Mouse (Mus musculus) gastrocnemius, postnatal 25 days (tissue): ENCODE data around the gene Wipf1. TPM values are rescaled to one million over a fixed set of nuclear protein-coding genes. Genes with fewer than 3 reads are reported as not detected.
A peak's percentile ranks its signal among the peaks of the same experiment; 100 is the strongest.
"Not testable (repeated sequence)": the region's sequence is repeated elsewhere in the genome, so short reads cannot be mapped to it uniquely, and the experiment has no call there.

Source experiments
- DNase-seq: peaks from one replicate; pipeline ENCODE4 v3.0.0; 2022
- total RNA-seq, 2 experiments: library from RNA; stranded (reverse); gene quantifications; 1 replicate in 1 of 2; 2 replicates in 1 of 2; pipeline ENCODE4 v1.2.3; 2021

Wipf1 gene
- total RNA-seq, 2 experiments from 2014 or later: 11.2 to 11.5 TPM

- DNase-seq: no peak
These were observed 21.6 kb downstream of the Wipf1 start for GRCm38 (mm10) chr2:73507886-73508285.

GRCm38 (mm10) chr2:73506337-73506736 lies 23.2 kb downstream of the Wipf1 start:
- not testable (repeated sequence) for DNase-seq

DNA sequence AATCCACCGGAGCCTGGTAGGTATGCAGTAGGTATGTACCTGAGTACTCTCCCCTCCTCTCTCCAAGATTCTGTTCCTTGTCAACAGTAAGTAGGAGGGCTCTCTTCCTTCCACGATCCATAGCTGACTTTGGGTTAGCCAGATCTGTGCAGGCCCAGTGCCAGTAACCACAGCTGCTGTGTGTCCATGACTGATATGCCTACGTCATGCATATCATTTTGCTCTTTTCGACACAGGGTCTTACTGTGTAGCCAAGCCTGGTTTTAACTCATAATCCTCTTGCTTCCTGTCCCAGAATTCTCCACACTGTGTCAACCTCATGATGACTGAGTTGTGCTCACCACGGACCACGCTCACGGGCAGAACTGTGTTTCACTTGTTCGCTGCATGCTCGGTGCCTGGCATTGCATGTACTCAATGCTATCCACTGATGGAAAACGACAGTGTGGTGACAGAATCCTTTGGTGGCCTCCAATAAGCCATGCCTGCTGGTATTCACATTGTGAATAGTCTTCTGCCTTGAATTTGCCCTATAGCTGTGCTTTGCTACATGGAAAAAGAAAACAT lies 26.6 kb downstream of the Wipf1 start:
- DNase-seq: no peak

GRCm38 (mm10) chr2:73500864-73501263 lies 28.7 kb downstream of the Wipf1 start:
- DNase-seq: no peak

GRCm38 (mm10) chr2:73498322-73498721 lies 31.2 kb downstream of the Wipf1 start:
- DNase-seq: no peak

- DNase-seq: no peak
These were observed 32.0 kb downstream of the Wipf1 start for GRCm38 (mm10) chr2:73497572-73497971.

DNA sequence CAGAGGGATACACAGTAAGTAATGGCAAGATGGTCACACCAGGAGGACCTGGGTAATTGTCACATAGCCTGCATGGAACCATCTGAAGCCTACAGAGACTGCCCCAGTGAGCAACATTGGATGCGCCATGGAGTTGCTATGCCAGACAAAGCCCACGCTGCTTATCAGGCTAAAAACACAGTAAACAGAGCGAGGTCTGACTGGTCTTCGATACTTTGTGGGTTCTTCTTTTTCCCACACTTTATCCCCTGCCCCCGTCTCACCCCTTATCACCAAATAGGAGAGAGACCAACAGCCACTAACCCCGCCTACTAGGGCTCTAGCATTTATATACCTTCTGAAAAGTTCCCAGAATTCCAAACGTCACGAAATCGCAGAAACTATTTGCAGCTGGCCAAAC lies 32.6 kb downstream of the Wipf1 start:
- no peak for DNase-seq

DNA sequence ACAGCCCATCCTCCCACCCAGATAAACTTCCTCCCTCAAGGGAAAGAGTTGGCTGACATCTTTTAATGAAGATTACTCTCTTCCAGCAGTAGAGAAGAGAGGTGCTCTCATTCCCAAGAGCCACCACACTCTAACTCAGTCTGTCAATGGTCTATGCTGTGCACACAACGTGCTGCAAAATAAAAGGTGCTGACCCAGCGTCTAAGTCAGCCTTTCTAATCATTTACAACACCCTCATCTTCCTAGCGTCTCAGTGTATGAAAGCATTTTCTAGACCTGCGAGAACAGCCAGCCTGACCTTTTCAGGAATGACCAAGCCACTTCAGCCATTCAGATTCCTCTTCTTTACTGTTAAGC lies 33.2 kb downstream of the Wipf1 start:
- DNase-seq: no peak

DNA sequence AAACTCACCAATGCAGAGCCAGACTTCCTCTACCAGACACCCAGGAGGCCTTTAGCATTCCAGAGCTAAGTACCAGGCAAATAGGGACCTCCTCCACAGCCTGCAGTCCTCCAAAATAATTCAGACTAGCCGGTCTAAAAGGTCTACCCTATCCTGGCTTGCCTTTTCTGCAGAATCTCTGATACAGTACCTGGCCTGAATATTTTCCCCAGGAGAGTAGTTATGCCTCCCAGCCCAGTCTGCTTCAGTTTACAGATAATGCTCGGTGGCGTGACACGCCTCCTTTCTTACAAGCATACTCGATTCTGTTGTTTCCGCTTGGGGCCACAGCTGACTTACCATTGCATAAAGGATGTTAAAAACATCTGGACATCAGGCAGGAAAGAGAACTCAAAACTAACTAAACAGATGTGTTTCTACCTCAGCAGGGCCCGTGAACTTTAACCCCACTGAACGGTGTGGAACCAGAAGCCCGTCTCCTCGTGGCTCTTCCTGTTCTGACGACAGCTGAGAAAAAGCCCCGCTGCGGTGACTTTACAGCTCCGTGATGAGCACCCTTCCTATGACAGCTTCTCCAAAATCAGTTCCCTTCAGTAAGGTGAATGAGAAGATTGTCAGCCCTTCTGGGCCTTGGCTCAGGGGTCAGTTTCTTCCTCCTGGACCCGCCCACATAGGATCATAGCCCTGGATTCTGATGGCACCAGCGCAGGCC lies 33.8 kb downstream of the Wipf1 start:
- DNase-seq: peak; percentile 38

- DNase-seq: no peak
These were observed 36.0 kb downstream of the Wipf1 start for GRCm38 (mm10) chr2:73493517-73493916.

- no peak for DNase-seq
These were observed 37.9 kb downstream of the Wipf1 start for GRCm38 (mm10) chr2:73491442-73492241.

- no peak for DNase-seq
These were observed 39.1 kb downstream of the Wipf1 start for GRCm38 (mm10) chr2:73490466-73490865.

DNA sequence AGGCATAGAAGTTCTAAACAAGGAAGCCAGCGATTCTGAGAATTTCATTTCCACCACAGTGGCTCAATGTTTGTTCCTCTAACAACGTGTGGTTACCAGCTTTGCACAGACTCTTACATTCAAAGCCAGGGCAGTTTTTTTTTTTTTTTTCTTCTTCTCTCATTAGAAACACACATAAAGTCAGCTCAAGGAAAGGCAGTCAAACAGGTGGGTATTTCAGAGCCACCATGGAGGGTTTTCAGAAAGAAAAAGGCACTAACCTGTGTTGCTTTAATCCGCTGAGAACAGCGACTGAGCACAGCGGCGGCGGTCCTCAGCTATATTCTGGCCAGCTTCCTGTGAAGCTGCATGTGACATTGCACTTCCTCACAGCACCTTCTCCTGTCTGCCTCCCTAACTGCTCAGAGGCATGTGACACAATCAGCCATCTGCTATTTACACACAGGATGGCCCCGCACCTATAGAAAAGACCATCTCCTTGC lies 43.4 kb downstream of the Wipf1 start:
- no peak for DNase-seq

GRCm38 (mm10) chr2:73485236-73486119 lies 44.1 kb downstream of the Wipf1 start:
- no peak for DNase-seq

GRCm38 (mm10) chr2:73484561-73485235 lies 44.8 kb downstream of the Wipf1 start:
- DNase-seq: no peak

- DNase-seq: no peak
These were observed 50.7 kb downstream of the Wipf1 start for GRCm38 (mm10) chr2:73478805-73479204.

GRCm38 (mm10) chr2:73477501-73477900 lies 52.0 kb downstream of the Wipf1 start:
- no peak for DNase-seq

- no peak for DNase-seq
These were observed 54.0 kb downstream of the Wipf1 start for GRCm38 (mm10) chr2:73475519-73475918.

GRCm38 (mm10) chr2:73472130-73472529 lies 57.4 kb downstream of the Wipf1 start:
- no peak for DNase-seq

DNA sequence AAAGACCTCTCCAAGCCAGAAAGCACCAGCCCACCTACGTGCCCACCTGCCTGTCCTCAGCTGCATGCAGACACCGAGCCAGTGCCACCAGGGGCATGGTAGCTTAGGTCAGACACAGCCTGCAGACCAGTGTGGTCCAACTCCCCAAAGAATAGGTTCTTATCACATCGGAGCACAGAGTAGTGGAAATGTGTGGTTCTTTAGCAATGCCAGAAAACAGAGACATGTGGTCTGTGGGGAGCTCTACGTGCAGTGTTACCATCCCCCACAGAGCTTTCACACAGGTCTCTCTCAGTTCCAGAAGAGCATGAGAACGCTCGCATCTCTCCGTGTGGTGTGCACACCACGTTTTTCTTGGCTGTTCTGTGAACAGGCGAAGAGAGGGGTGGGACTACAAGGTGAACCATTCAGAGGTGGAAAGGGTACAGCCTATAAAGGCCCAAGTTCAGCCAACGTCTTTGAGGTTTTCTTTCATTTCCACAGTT lies 59.3 kb downstream of the Wipf1 start:
- no peak for DNase-seq

DNA sequence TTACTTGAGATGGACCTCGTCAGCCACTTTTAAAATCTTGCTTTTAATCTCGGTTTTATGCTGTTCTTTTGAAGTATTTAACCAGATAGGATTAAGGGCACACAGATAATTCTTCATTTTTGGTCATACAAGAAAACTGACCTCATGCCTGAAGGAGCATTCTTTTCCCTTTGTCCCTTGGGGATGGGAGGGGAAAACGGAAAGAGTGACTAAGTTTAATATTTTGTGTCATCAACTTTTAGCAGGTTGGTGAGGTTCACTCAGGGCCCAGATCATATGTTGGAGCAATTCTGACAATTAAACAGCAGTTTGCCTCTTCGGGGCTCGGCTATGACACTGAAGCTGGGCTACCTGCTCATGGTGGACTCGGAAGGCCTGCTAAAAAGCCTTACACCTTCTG lies 60.0 kb downstream of the Wipf1 start:
- DNase-seq: no peak
